Mouse (Mus musculus) mammary gland, adult 2 months (tissue): ENCODE data around the gene Gm14401. TPM values are rescaled to one million over a fixed set of nuclear protein-coding genes. Genes with fewer than 3 reads are reported as not detected.

ENCODE experiments used
- polyA plus RNA-seq: library from polyadenylated mRNA; depleted of rRNA; stranded (reverse); fragments of >200 nt; gene quantifications from 2 replicates; pipeline ENCODE4 v1.2.3, GENCODE M21; 2012; ENCODE audit warnings: low replicate concordance; rRNA removed

Gm14401 gene
- polyA plus RNA-seq: not detected in 2 replicates

DNA sequence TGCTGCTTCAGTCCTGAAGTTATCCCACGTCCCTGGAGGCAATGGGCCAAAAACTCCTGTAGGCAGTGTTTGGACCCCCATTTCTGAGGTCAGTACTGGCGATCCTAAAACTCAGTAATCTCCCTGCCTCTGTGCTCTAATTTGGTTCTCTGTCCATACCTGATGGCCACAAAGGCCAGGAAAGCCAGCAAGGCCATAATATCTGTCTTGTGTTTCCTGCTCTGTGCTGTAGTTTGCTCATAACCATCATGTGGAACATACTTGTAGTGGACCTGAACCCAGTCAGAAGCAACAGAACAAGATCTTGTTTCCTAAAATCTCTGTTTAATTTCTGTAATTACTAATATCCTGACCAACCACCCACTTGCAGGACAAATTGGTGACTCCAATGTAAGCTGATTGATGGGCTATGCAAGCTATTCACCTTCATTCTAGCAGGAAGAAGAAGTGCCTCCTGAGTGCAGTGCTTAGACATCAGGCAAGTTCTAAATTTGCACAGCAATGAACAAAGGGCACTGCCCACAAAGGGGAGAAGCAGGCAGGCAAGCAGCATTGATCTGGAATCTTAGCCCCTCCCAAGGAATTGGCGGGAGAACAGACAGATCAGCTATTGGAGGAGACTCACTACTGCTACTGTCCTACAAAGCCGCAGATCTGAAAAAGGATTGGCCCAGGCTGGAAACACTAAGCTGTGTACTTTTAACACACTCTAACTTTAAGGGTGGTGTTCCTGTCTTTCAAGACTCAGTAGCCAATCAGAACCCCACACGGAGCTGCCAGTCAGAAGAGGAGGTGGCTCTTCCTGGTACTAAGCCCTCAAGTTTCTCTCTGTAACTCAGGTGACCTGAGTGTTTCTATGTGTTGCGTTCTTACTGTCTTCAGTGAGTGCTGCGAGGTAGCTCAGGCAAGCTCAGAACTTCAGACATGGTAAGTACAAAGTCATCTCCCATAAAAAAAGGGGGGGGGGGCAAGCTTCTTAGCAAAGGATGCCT, at the start of gene Gm14401:
Gene Gm14401 (plus strand): TSS at position 889 of the 992 bp plus-strand sequence.

Other genes starting within 250 kb of the Gm14401 start
- gene Gm14408, start 243.2 kb upstream of the Gm14401 start, polyA plus RNA-seq: not detected in 2 replicates
- 0.59 and 2.0 TPM in 2 replicates for gene Gm14296, start 146.5 kb upstream of the Gm14401 start, polyA plus RNA-seq
- gene Gm14419, start 73.4 kb upstream of the Gm14401 start, polyA plus RNA-seq: 0.81 and 1.8 TPM in 2 replicates
- 1.2 and 6.3 TPM in 2 replicates for gene Gm14410, start 132.1 kb downstream of the Gm14401 start, polyA plus RNA-seq
- gene Gm14409, start 192.7 kb downstream of the Gm14401 start, polyA plus RNA-seq: not detected in 2 replicates
- 0.11 TPM in 1 of 2 replicates, not detected in the other for gene Gm14412, start 250.0 kb downstream of the Gm14401 start, polyA plus RNA-seq